Mouse (Mus musculus): ENCODE measurements around the gene Pycr1. TPM values are rescaled to one million over a fixed set of nuclear protein-coding genes. Genes with fewer than 3 reads are reported as not detected.

The Pycr1 gene
- polyA plus RNA-seq, 1 experiment from 2014 or later = 23.4 TPM

GRCm38 (mm10) chr11:120642939-120643600 lies 499 bp downstream of the Pycr1 start:
- peak overlapping the region; percentile 91 for H3K4me2 ChIP-seq (ENCODE audit: low read depth, low read length)
- peak overlapping the region; percentile 56 for H3K4me3 ChIP-seq (ENCODE audit: low read length)
- peak; percentile 59 for ATAC-seq (ENCODE audit: low read depth)
- H3K36me3 ChIP-seq (ENCODE audit: control insufficient read depth, insufficient read depth, low read length) = no peaks in the 10 kb centered on the region
- peaks cover 3% of the 10 kb centered on the region; the same call in 1 of the 2 replicates for H3K27me3 ChIP-seq (ENCODE audit: control insufficient read depth, insufficient read depth, low read depth, low read length)
- whole genome bisulfite sequencing = under 1% methylated on average over 18 of the region's 18 CpGs
- H3K27ac ChIP-seq (ENCODE audit: low read length) = no peak overlapping the region
- H3K9ac ChIP-seq (ENCODE audit: low read length) = peak overlapping the region; percentile 73
- H3K4me1 ChIP-seq (replicated peaks; ENCODE audit: control insufficient read depth, insufficient read depth, low read length) = peaks cover 10% of the 10 kb centered on the region
- H3K9me3 ChIP-seq (ENCODE audit: control insufficient read depth, low read length) = no peaks in the 10 kb centered on the region

GRCm38 (mm10) chr11:120641869-120642268 lies 1.7 kb downstream of the Pycr1 start:
- no peak overlapping the region for H3K9ac ChIP-seq (ENCODE audit: low read length)
- 82% methylated on average over 8 of the region's 8 CpGs for WGBS
- ATAC-seq (ENCODE audit: low read depth) = no peak

GRCm38 (mm10) chr11:120641255-120641654 lies 2.3 kb downstream of the Pycr1 start:
- Histone ChIP-seq H3K27me3 (ENCODE audit: control insufficient read depth, insufficient read depth, low read depth, low read length) (no peaks in the 10 kb centered on the region), H3K9me3 (ENCODE audit: control insufficient read depth, low read length) (no peaks in the 10 kb centered on the region), H3K4me1 (replicated peaks; ENCODE audit: control insufficient read depth, insufficient read depth, low read length) (peaks cover 10% of the 10 kb centered on the region), H3K9ac (ENCODE audit: low read length) (no peak overlapping the region), H3K4me3 (ENCODE audit: low read length) (no peak overlapping the region), H3K4me2 (ENCODE audit: low read depth, low read length) (no peak overlapping the region), H3K36me3 (ENCODE audit: control insufficient read depth, insufficient read depth, low read length) (no peaks in the 10 kb centered on the region), H3K27ac (ENCODE audit: low read length) (no peak overlapping the region)
- WGBS = 61% methylated on average over 9 of the region's 9 CpGs
- ATAC-seq (ENCODE audit: low read depth) = no peak

More at GRCm38 (mm10) chr11:120641869-120642268, 1.7 kb downstream of the Pycr1 start:
- no peaks in the 10 kb centered on the region for H3K36me3 ChIP-seq (ENCODE audit: control insufficient read depth, insufficient read depth, low read length)
- H3K4me1 ChIP-seq (replicated peaks; ENCODE audit: control insufficient read depth, insufficient read depth, low read length) = peaks cover 10% of the 10 kb centered on the region
- H3K9me3 ChIP-seq (ENCODE audit: control insufficient read depth, low read length) = no peaks in the 10 kb centered on the region
- H3K4me3 ChIP-seq (ENCODE audit: low read length) = no peak overlapping the region
- H3K4me2 ChIP-seq (ENCODE audit: low read depth, low read length) = no peak overlapping the region
- peaks cover 2% of the 10 kb centered on the region; the same call in 1 of the 2 replicates for H3K27me3 ChIP-seq (ENCODE audit: control insufficient read depth, insufficient read depth, low read depth, low read length)
- no peak overlapping the region for H3K27ac ChIP-seq (ENCODE audit: low read length)

GRCm38 (mm10) chr11:120634810-120635209 lies 8.8 kb downstream of the Pycr1 start:
- WGBS = 85% methylated on average over 5 of the region's 5 CpGs

GRCm38 (mm10) chr11:120633520-120634343 lies 9.8 kb downstream of the Pycr1 start, which contains the start of gene Mafg:
Gene Mafg, minus strand, starts transcription at chr11:120633600.
- Histone ChIP-seq H3K9ac (ENCODE audit: low read length) (peak within 1 kb of the TSS; percentile 92), H3K27me3 (ENCODE audit: control insufficient read depth, insufficient read depth, low read depth, low read length) (no peaks in the 10 kb centered on the region), H3K36me3 (ENCODE audit: control insufficient read depth, insufficient read depth, low read length) (peaks cover 2% of the 10 kb centered on the region), H3K9me3 (ENCODE audit: control insufficient read depth, low read length) (no peaks in the 10 kb centered on the region), H3K4me1 (replicated peaks; ENCODE audit: control insufficient read depth, insufficient read depth, low read length) (peaks cover 30% of the 10 kb centered on the region), H3K4me2 (ENCODE audit: low read depth, low read length) (peak within 1 kb of the TSS; percentile 92), H3K27ac (ENCODE audit: low read length) (peak within 1 kb of the TSS; percentile 86), H3K4me3 (ENCODE audit: low read length) (peak within 1 kb of the TSS; percentile 76)
- 14% methylated on average over 42 of the region's 58 CpGs for WGBS
- peak; percentile 92 for ATAC-seq (ENCODE audit: low read depth)

More at GRCm38 (mm10) chr11:120634810-120635209, 8.8 kb downstream of the Pycr1 start:
- Histone ChIP-seq H3K4me2 (ENCODE audit: low read depth, low read length) (no peak overlapping the region), H3K9ac (ENCODE audit: low read length) (no peak overlapping the region), H3K27ac (ENCODE audit: low read length) (no peak overlapping the region), H3K27me3 (ENCODE audit: control insufficient read depth, insufficient read depth, low read depth, low read length) (no peaks in the 10 kb centered on the region), H3K9me3 (ENCODE audit: control insufficient read depth, low read length) (no peaks in the 10 kb centered on the region), H3K36me3 (ENCODE audit: control insufficient read depth, insufficient read depth, low read length) (no peaks in the 10 kb centered on the region), H3K4me3 (ENCODE audit: low read length) (no peak overlapping the region), H3K4me1 (replicated peaks; ENCODE audit: control insufficient read depth, insufficient read depth, low read length) (peaks cover 28% of the 10 kb centered on the region)
- ATAC-seq (ENCODE audit: low read depth) = no peak

GRCm38 (mm10) chr11:120632559-120633519 lies 10.7 kb downstream of the Pycr1 start:
- Histone ChIP-seq H3K36me3 (ENCODE audit: control insufficient read depth, insufficient read depth, low read length) (peaks cover 7% of the 10 kb centered on the region), H3K4me3 (ENCODE audit: low read length) (peak overlapping the region; percentile 76), H3K9ac (ENCODE audit: low read length) (peak overlapping the region; percentile 92), H3K9me3 (ENCODE audit: control insufficient read depth, low read length) (no peaks in the 10 kb centered on the region), H3K27ac (ENCODE audit: low read length) (peak overlapping the region; percentile 86), H3K4me2 (ENCODE audit: low read depth, low read length) (peak overlapping the region; percentile 92), H3K4me1 (replicated peaks; ENCODE audit: control insufficient read depth, insufficient read depth, low read length) (peaks cover 30% of the 10 kb centered on the region), H3K27me3 (ENCODE audit: control insufficient read depth, insufficient read depth, low read depth, low read length) (no peaks in the 10 kb centered on the region)
- ATAC-seq (ENCODE audit: low read depth) = peak; percentile 85
- WGBS = under 1% methylated on average over 83 of the region's 116 CpGs

GRCm38 (mm10) chr11:120631726-120632448 lies 11.7 kb downstream of the Pycr1 start:
- Histone ChIP-seq H3K9ac (ENCODE audit: low read length) (peak overlapping the region; percentile 92), H3K4me2 (ENCODE audit: low read depth, low read length) (peak overlapping the region; percentile 92), H3K4me1 (replicated peaks; ENCODE audit: control insufficient read depth, insufficient read depth, low read length) (peaks cover 30% of the 10 kb centered on the region), H3K27me3 (ENCODE audit: control insufficient read depth, insufficient read depth, low read depth, low read length) (no peaks in the 10 kb centered on the region), H3K4me3 (ENCODE audit: low read length) (peak overlapping the region; percentile 76), H3K9me3 (ENCODE audit: control insufficient read depth, low read length) (no peaks in the 10 kb centered on the region), H3K36me3 (ENCODE audit: control insufficient read depth, insufficient read depth, low read length) (peaks cover 12% of the 10 kb centered on the region), H3K27ac (ENCODE audit: low read length) (peak overlapping the region; percentile 86)
- no peak for ATAC-seq (ENCODE audit: low read depth)
- 46% methylated on average over 4 of the region's 4 CpGs for WGBS

Measured in lung, embryonic 16.5 days (tissue).